Mouse (Mus musculus) forebrain, embryonic 14.5 days (tissue): ENCODE data around the gene 1700013G24Rik. TPM values are rescaled to one million over a fixed set of nuclear protein-coding genes. Genes with fewer than 3 reads are reported as not detected.

Source experiments
- ATAC-seq: fragments of 200-750 bp; cut with Nextera tagmentation; 2 replicates; pipeline ENCODE4 v1.8.0; 2017; ENCODE audit warnings: mild to moderate bottlenecking, moderate library complexity
- DNase-seq: peaks from one replicate; pipeline ENCODE4 v3.0.0-alpha.2; 2015; ENCODE audit warnings: low spot score
- H3K27ac ChIP-seq: fragments of 300-500 bp; sonication (generic); 2 replicates; pipeline ENCODE4 v1.5.1; 2014; ENCODE audit warnings: low read depth, mild to moderate bottlenecking, control low read depth, low read length, moderate library complexity
- H3K27me3 ChIP-seq: fragments of 300-500 bp; sonication (generic); replicated peaks from 2 replicates; pipeline ENCODE4 v1.6.1; 2014; ENCODE audit warnings: low read length, control low read depth, mixed read lengths; ENCODE audit not compliant: control insufficient read depth, insufficient read depth
- H3K36me3 ChIP-seq: fragments of 300-500 bp; sonication (generic); 2 replicates; pipeline ENCODE4 v1.6.1; 2014; ENCODE audit warnings: low read length, control low read depth; ENCODE audit not compliant: control insufficient read depth, insufficient read depth
- H3K4me1 ChIP-seq: fragments of 300-500 bp; sonication (generic); 2 replicates; pipeline ENCODE4 v1.6.1; 2014; ENCODE audit warnings: antibody characterized with exemption, low read length, control low read depth; ENCODE audit not compliant: control insufficient read depth, insufficient read depth
- H3K4me2 ChIP-seq: fragments of 300-500 bp; sonication (generic); 2 replicates; pipeline ENCODE4 v1.6.1; 2014; ENCODE audit warnings: mild to moderate bottlenecking, control low read depth, low read length
- H3K4me3 ChIP-seq: fragments of 300-500 bp; sonication (generic); 2 replicates; pipeline ENCODE4 v1.5.1; 2014; ENCODE audit warnings: low read depth, low read length, control low read depth
- H3K9ac ChIP-seq: fragments of 300-500 bp; sonication (generic); 2 replicates; pipeline ENCODE4 v1.6.1; 2014; ENCODE audit warnings: mild to moderate bottlenecking, low read length, control low read depth, moderate library complexity
- H3K9me3 ChIP-seq: fragments of 300-500 bp; sonication (generic); replicated peaks from 2 replicates; pipeline ENCODE4 v1.6.1; 2016; ENCODE audit warnings: low read length, control low read depth, mixed read lengths; ENCODE audit not compliant: control insufficient read depth
- WGBS: fragments of 180-500 bp; shearing (Covaris S2); extraction: QIAGEN DNeasy Blood & Tissue Kit; methylation state at CpG from one replicate; pipeline ENCODE4 v1.1.7; 2014; 5-methylcytosine and 5-hydroxymethylcytosine counted together
- polyA plus RNA-seq: library from polyadenylated mRNA; unstranded; fragments of >200 nt; fragmentation: Nextera tagmentation; extraction: Ambion mirVana; gene quantifications from 2 replicates; pipeline ENCODE4 v1.2.1, GENCODE M21; 2014

The 1700013G24Rik gene
- polyA plus RNA-seq, 1 experiment from 2014 or later: not detected

DNA sequence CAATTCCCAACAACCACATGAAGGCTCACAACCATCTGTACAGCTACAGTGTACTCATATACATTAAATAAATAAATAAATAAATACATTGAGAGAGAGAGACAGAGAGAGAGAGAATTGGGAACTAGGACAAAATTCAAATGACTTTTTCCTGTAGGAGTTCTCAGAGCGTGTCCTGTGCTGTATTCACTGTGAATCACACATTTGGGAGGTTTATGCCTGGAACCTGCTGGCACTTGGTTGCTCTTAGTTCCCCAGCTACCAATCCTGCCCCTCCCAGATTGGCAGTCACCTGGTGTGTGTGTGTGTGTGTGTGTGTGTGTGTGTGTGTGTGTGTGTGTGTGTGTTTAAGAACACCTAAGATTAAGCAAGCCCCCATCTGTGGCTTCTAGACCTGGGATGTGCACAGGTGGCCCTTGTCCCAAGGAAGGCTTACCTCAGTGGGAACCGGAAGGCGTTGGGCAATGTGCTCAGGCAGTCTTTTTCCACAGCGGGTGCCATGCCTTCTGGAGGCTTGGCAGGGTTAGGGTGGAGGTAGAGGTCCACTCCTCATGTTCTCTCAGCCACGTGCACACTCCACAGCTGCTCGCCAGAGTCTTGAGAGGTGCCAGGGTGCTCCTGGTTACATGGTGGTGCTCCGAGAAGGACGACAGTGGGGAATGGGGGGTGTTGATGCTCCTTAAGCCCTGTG is 16.0 kb upstream of the 1700013G24Rik start:
- Histone ChIP-seq H3K27me3 (no peaks in the 10 kb centered on the region), H3K4me1 (no peaks in the 10 kb centered on the region), H3K27ac (no peak overlapping the region), H3K36me3 (no peaks in the 10 kb centered on the region), H3K9ac (no peak overlapping the region), H3K9me3 (no peaks in the 10 kb centered on the region), H3K4me2 (no peak overlapping the region), H3K4me3 (no peak overlapping the region)
- DNase-seq: no peak
- 89% methylated on average over 8 of the region's 8 CpGs for WGBS
- ATAC-seq: no peak

DNA sequence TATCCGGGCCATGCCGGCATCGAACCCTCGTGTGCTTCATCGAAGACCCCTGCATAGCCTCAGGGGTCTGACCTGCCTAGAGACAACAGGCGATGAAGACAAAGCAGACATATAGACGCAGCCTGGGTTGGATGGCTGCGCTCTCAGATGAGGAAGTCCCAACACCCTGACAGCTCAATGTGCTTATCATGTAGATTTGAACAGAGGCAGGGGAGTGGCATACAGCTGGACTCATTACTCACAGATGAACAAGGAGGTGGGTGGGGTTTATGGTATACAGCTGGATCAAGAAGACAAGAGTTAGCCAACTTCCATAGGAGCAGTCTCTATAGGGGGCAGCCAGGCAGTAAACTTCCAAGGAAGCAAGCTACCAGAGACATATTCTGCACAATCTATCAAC is 14.2 kb upstream of the 1700013G24Rik start:
- no peak for ATAC-seq

DNA sequence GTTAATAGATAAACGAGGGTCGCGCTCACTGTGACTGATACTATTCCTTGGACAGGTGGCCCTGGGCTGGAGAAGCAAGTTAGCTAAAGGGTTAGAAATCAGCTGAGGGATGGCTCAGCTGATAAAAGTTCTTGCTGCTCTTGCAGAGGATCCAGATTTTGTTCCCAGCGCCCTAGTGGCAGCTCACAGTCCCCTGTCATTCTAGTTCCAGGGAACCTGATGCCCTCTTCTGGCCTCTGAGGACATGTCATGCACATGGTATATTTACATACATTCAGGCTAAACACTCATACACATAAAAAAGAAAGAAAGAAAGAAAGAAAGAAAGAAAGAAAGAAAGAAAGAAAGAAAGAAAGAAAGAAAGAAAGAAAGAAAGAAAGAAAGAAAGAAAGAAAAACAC is 11.8 kb upstream of the 1700013G24Rik start:
- ATAC-seq (no peak), DNase-seq (no peak)
- H3K4me3 ChIP-seq: no peak overlapping the region
- H3K9ac ChIP-seq: no peak overlapping the region
- H3K27me3 ChIP-seq: no peaks in the 10 kb centered on the region
- H3K9me3 ChIP-seq: no peaks in the 10 kb centered on the region
- no peak overlapping the region for H3K27ac ChIP-seq
- no peak overlapping the region for H3K4me2 ChIP-seq
- no peaks in the 10 kb centered on the region for H3K36me3 ChIP-seq
- H3K4me1 ChIP-seq: no peaks in the 10 kb centered on the region
- WGBS: 85% methylated on average over 4 of the region's 4 CpGs

More for the DNA sequence above, 14.2 kb upstream of the 1700013G24Rik start:
- Histone ChIP-seq H3K9ac (no peak overlapping the region), H3K9me3 (no peaks in the 10 kb centered on the region), H3K4me3 (no peak overlapping the region), H3K27ac (no peak overlapping the region), H3K4me1 (no peaks in the 10 kb centered on the region), H3K36me3 (no peaks in the 10 kb centered on the region), H3K4me2 (no peak overlapping the region), H3K27me3 (no peaks in the 10 kb centered on the region)
- 90% methylated on average over 8 of the region's 8 CpGs for WGBS
- DNase-seq: no peak

DNA sequence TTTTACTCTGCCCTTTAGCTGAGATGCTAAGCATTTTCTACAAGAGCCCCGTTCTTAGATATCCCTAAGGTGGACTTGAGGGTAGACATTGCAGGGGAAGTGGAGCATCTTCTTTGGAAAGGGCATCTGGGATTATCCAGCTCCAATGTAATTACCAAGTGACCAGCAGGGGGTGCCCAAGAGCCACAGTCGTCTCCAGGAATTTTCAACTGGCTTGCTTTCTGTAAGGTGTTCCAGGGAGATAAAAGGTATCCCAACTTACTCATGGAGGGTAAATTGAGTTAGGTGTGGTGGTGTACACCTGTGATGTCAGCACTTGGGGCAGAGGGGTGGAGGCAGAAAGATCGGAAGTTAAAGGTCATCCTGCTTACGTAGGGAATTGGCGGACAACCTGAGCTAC is 9.5 kb upstream of the 1700013G24Rik start:
- Histone ChIP-seq H3K4me2 (no peak overlapping the region), H3K4me3 (no peak overlapping the region), H3K4me1 (peaks cover 9% of the 10 kb centered on the region), H3K36me3 (no peaks in the 10 kb centered on the region), H3K27ac (no peak overlapping the region), H3K9me3 (no peaks in the 10 kb centered on the region), H3K9ac (no peak overlapping the region), H3K27me3 (no peaks in the 10 kb centered on the region)
- DNase-seq (peak; percentile 76), ATAC-seq (peak; percentile 15; the same call in 1 of the 2 replicates)
- WGBS: 34% methylated on average over 5 of the region's 5 CpGs

DNA sequence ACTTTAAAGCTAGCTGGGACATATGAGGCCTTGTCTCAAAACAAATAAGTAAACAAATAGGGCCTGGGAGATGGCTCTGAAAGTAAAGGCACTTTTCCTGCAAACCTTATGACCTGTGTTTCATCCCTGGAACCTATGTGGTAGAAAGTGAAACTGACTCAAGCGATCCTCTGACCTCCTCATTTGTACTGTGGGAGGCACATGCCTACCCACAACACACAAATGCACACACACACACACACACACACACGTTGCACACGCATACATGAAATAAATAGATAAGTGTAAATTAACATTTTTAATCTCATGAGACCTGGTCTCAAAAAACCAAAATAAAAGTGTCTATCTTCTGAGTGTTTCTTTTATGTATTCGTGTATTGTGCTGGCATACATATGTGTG is 7.2 kb upstream of the 1700013G24Rik start:
- Histone ChIP-seq H3K9ac (no peak overlapping the region), H3K4me1 (peaks cover 10% of the 10 kb centered on the region), H3K36me3 (no peaks in the 10 kb centered on the region), H3K4me3 (no peak overlapping the region), H3K9me3 (no peaks in the 10 kb centered on the region), H3K27ac (no peak overlapping the region), H3K27me3 (no peaks in the 10 kb centered on the region), H3K4me2 (no peak overlapping the region)
- ATAC-seq (no peak), DNase-seq (no peak)
- 92% methylated on average over 4 of the region's 4 CpGs for WGBS

DNA sequence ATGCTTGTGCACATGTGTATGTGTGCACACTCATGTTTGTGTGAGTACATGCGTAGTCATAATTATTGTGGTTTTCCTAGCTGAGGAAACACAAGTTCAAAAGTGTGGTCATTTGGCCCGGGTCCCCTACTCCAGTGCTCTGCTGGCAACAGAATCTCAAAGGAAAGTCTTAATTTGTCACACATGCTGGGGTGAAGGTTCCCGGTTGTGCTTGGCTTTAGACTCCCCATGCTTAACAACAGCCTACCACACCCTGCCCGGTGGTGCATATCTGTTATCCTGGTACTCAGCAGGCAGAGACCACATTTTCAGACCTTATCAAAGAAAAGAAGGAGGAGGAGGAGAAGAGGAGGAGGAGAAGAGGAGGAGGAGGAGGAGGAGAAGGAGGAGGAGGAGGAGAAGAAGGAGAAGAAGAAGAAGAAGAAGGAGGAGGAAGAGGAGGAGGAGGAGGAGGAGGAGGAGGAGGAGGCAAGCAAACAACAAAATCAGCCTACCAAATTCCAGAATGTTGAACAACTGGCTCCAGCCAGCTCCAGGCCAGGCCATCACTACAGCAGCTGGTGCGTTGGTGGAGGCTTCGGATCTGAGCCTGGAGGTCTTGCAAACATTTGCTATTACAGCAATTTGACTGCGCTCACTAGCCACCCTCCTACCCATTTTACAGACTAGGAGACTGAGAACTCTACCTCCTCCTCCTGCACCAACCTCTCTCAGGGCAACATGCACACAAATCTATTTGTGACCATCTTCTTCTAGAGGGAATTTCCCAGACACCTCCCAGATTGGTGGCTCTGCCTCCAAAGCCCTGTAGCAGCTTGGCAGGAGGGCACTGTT is 5.5 kb upstream of the 1700013G24Rik start:
- ATAC-seq: no peak
- Histone ChIP-seq H3K27ac (no peak overlapping the region), H3K4me1 (peaks cover 10% of the 10 kb centered on the region), H3K9ac (no peak overlapping the region), H3K9me3 (no peaks in the 10 kb centered on the region), H3K36me3 (no peaks in the 10 kb centered on the region), H3K4me2 (peak overlapping the region; percentile 12; the same call in 1 of the 2 replicates), H3K27me3 (no peaks in the 10 kb centered on the region), H3K4me3 (no peak overlapping the region)
- DNase-seq: no peak
- 69% methylated on average over 7 of the region's 7 CpGs for WGBS

DNA sequence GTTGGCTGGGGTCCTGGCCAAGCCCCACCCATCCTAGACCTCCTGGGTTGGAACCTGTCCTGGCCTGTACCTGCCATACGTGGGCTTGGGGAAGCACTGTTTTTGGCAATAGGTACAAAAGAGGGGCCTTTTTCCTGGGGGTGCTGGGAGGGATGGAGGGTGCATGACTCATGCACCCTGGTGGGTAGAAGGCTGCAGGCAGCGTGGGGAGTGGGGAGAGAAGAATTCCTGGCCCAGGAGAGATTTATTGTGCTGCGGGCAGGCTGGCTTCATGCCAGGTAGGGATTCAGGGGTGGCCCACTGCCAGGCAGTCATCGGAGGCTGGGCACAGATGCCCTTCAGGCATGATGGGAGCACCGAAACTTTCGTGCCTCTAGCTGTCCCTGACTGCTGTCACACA is 4.9 kb upstream of the 1700013G24Rik start:
- Histone ChIP-seq H3K27ac (no peak overlapping the region), H3K27me3 (no peaks in the 10 kb centered on the region), H3K4me3 (no peak overlapping the region), H3K36me3 (no peaks in the 10 kb centered on the region), H3K9ac (no peak overlapping the region), H3K9me3 (no peaks in the 10 kb centered on the region), H3K4me1 (peaks cover 10% of the 10 kb centered on the region), H3K4me2 (peak overlapping the region; percentile 12; the same call in 1 of the 2 replicates)
- ATAC-seq (0 out of 2 replicates have a peak, but pooled peaks have one; percentile 61), DNase-seq (peak; percentile 64)
- 16% methylated on average over 6 of the region's 6 CpGs for WGBS

DNA sequence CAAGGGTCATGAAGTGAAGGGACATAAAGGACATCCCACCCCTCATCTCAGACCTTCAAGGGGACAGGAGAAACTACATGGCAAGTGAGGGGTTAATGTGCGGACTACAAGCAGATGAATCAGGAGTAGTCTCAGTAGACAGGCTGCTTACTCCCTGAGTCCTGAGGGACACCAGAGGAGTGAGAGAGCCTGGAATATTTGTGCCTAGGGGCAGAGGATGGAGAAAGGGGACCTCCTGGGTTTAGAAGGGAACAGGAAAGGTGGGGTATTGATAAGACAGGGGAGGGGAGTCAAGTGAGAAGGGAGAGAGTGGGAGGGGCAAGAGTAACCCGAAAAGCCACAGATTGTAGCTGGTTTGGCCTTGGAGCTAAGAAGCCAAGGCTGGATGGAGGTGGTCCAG is 4.4 kb upstream of the 1700013G24Rik start:
- Histone ChIP-seq H3K4me1 (peaks cover 10% of the 10 kb centered on the region), H3K4me3 (no peak overlapping the region), H3K9me3 (no peaks in the 10 kb centered on the region), H3K27me3 (no peaks in the 10 kb centered on the region), H3K4me2 (no peak overlapping the region), H3K27ac (no peak overlapping the region), H3K36me3 (no peaks in the 10 kb centered on the region), H3K9ac (no peak overlapping the region)
- peak; percentile 11 for DNase-seq
- WGBS: 48% methylated on average over 2 of the region's 2 CpGs
- no peak for ATAC-seq

DNA sequence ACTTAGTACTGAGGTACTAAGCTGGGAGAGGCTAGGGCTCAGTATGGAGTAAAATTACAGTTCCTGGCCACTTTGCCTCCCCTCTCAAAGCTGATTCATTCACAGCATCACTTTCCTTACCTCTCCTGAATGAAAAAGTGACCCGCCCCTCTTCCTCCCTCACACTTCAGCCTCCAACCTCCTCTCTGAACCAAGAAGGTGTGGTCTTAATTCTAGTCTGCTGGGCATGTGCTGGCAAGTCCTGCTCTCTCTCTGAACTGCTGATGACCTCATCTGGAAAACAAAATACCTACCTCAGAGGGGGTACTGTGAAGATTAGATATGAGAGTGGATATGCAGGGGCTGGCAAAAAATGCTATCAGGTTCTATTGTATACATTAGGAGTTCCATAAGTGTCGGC is 4.0 kb upstream of the 1700013G24Rik start:
- Histone ChIP-seq H3K27ac (no peak overlapping the region), H3K9me3 (no peaks in the 10 kb centered on the region), H3K27me3 (no peaks in the 10 kb centered on the region), H3K4me3 (no peak overlapping the region), H3K4me1 (peaks cover 10% of the 10 kb centered on the region), H3K9ac (no peak overlapping the region), H3K36me3 (no peaks in the 10 kb centered on the region), H3K4me2 (no peak overlapping the region)
- 76% methylated on average over 2 of the region's 2 CpGs for WGBS
- no peak for ATAC-seq
- DNase-seq: no peak
